Mouse (Mus musculus) midbrain, embryonic 16.5 days (tissue): ENCODE results near the gene Sprr1b. TPM values are rescaled to one million over a fixed set of nuclear protein-coding genes. Genes with fewer than 3 reads are reported as not detected.

ENCODE experiments used
- ATAC-seq: fragments of 200-750 bp; cut with Nextera tagmentation; 2 replicates; pipeline ENCODE4 v1.8.0; 2017; ENCODE audit warnings: moderate TSS enrichment
- H3K27ac ChIP-seq: fragments of 300-500 bp; sonication (generic); 2 replicates; pipeline ENCODE4 v1.5.1; 2014; ENCODE audit warnings: mild to moderate bottlenecking, low read length, mixed read lengths
- H3K27me3 ChIP-seq: fragments of 300-500 bp; sonication (generic); 2 replicates; pipeline ENCODE4 v1.6.1; 2014; ENCODE audit warnings: low read depth, low read length, mixed read lengths; ENCODE audit not compliant: control insufficient read depth, insufficient read depth
- H3K36me3 ChIP-seq: fragments of 300-500 bp; sonication (generic); 2 replicates; pipeline ENCODE4 v1.6.1; 2014; ENCODE audit warnings: mild to moderate bottlenecking, low read length, moderate library complexity, mixed read lengths; ENCODE audit not compliant: control insufficient read depth, insufficient read depth
- H3K4me1 ChIP-seq: fragments of 300-500 bp; sonication (generic); 2 replicates; pipeline ENCODE4 v1.6.1; 2014; ENCODE audit warnings: mild to moderate bottlenecking, low read length, mixed read lengths; ENCODE audit not compliant: control insufficient read depth, insufficient read depth
- H3K4me2 ChIP-seq: fragments of 300-500 bp; sonication (generic); 2 replicates; pipeline ENCODE4 v1.6.1; 2014; ENCODE audit warnings: mild to moderate bottlenecking, low read length, mixed read lengths
- H3K4me3 ChIP-seq: fragments of 300-500 bp; sonication (generic); 2 replicates; pipeline ENCODE4 v1.5.1; 2014; ENCODE audit warnings: low read depth, mild to moderate bottlenecking, low read length, moderate library complexity, mixed read lengths
- H3K9ac ChIP-seq: fragments of 300-500 bp; sonication (generic); 2 replicates; pipeline ENCODE4 v1.6.1; 2014; ENCODE audit warnings: low read depth, low read length, mixed read lengths
- H3K9me3 ChIP-seq: fragments of 300-500 bp; sonication (generic); replicated peaks from 2 replicates; pipeline ENCODE4 v1.6.1; 2014; ENCODE audit warnings: mild to moderate bottlenecking, low read length, mixed read lengths; ENCODE audit not compliant: control insufficient read depth, poor library complexity, severe bottlenecking
- WGBS: fragments of 180-500 bp; shearing (Covaris S2); extraction: QIAGEN DNeasy Blood & Tissue Kit; methylation state at CpG from one replicate; pipeline ENCODE4 v1.1.7; 2014; 5-methylcytosine and 5-hydroxymethylcytosine counted together
- polyA plus RNA-seq: library from polyadenylated mRNA; unstranded; fragments of >200 nt; fragmentation: Nextera tagmentation; extraction: Ambion mirVana; gene quantifications from 2 replicates; pipeline ENCODE4 v1.2.1, GENCODE M21; 2015

The Sprr1b gene
- polyA plus RNA-seq, 1 experiment from 2014 or later, result not detected

GRCm38 (mm10) chr3:92432282-92432681 lies 6.3 kb downstream of the Sprr1b start, which contains the start of gene Sprr2k:
Sprr2k (plus strand) TSS chr3:92432582.
- WGBS, result 100% methylated on average over 2 of the region's 2 CpGs
- no peaks in the 10 kb centered on the region for H3K36me3 ChIP-seq
- H3K4me1 ChIP-seq, result no peaks in the 10 kb centered on the region
- H3K27me3 ChIP-seq, result no peaks in the 10 kb centered on the region
- no peak within 1 kb of the TSS for H3K9ac ChIP-seq
- no peaks in the 10 kb centered on the region for H3K9me3 ChIP-seq
- no peak within 1 kb of the TSS for H3K4me2 ChIP-seq
- no peak within 1 kb of the TSS for H3K27ac ChIP-seq
- no peak for ATAC-seq
- no peak within 1 kb of the TSS for H3K4me3 ChIP-seq

GRCm38 (mm10) chr3:92429323-92429722 lies 9.3 kb downstream of the Sprr1b start, which contains the start of gene Gm9774:
Gm9774 (minus strand) TSS chr3:92429423.
- Histone ChIP-seq H3K9ac (no peak within 1 kb of the TSS), H3K4me1 (no peaks in the 10 kb centered on the region), H3K9me3 (no peaks in the 10 kb centered on the region), H3K4me2 (no peak within 1 kb of the TSS), H3K36me3 (no peaks in the 10 kb centered on the region), H3K27me3 (no peaks in the 10 kb centered on the region), H3K4me3 (no peak within 1 kb of the TSS), H3K27ac (no peak within 1 kb of the TSS)
- 93% methylated on average over 6 of the region's 6 CpGs for WGBS
- ATAC-seq, result no peak

DNA sequence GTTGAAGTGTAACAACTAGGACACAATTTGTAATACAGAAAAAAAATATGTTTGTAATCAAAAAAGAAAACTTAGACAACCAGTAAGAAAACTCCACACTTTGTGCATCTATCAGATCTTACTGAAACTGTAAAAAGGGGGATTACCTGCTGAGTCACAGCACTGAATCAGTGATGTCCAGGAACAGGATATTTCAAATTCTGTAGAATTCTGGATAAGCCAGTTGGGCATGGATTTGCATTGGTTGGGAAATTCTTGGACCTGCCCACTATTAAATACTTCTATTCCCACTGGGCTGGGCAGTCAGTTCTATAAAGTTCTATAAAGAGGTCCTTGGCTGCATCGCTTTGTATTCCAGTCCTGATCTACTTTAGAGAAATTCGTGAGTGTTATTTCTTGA lies 20.8 kb downstream of the Sprr1b start, which contains the start of gene Sprr2j-ps:
TSS of gene Sprr2j-ps (plus strand) at position 301 of the 400 bp plus-strand sequence.
- no peak within 1 kb of the TSS for H3K4me2 ChIP-seq
- H3K27ac ChIP-seq, result no peak within 1 kb of the TSS
- H3K9ac ChIP-seq, result no peak within 1 kb of the TSS
- no peak within 1 kb of the TSS for H3K4me3 ChIP-seq
- 96% methylated on average over 2 of the region's 2 CpGs for WGBS
- H3K4me1 ChIP-seq, result no peaks in the 10 kb centered on the region
- ATAC-seq, result no peak
- H3K27me3 ChIP-seq, result no peaks in the 10 kb centered on the region
- H3K9me3 ChIP-seq, result no peaks in the 10 kb centered on the region
- no peaks in the 10 kb centered on the region for H3K36me3 ChIP-seq

GRCm38 (mm10) chr3:92407691-92408090 lies 30.9 kb downstream of the Sprr1b start, which contains the start of gene Sprr2i:
Sprr2i (plus strand) TSS chr3:92407991.
- Histone ChIP-seq H3K36me3 (no peaks in the 10 kb centered on the region), H3K4me2 (no peak within 1 kb of the TSS), H3K4me1 (no peaks in the 10 kb centered on the region), H3K9me3 (no peaks in the 10 kb centered on the region), H3K9ac (no peak within 1 kb of the TSS), H3K4me3 (no peak within 1 kb of the TSS), H3K27ac (no peak within 1 kb of the TSS), H3K27me3 (no peaks in the 10 kb centered on the region)
- WGBS, result 91% methylated on average over 2 of the region's 2 CpGs
- no peak for ATAC-seq

GRCm38 (mm10) chr3:92394301-92394700 lies 44.3 kb downstream of the Sprr1b start:
- H3K9ac ChIP-seq, result no peak overlapping the region
- no peaks in the 10 kb centered on the region for H3K9me3 ChIP-seq
- no peaks in the 10 kb centered on the region for H3K36me3 ChIP-seq
- H3K4me3 ChIP-seq, result no peak overlapping the region
- H3K4me2 ChIP-seq, result no peak overlapping the region
- no peak for ATAC-seq
- no peaks in the 10 kb centered on the region for H3K27me3 ChIP-seq
- 52% methylated on average over 1 of the region's 1 CpGs for WGBS
- H3K4me1 ChIP-seq, result no peaks in the 10 kb centered on the region
- no peak overlapping the region for H3K27ac ChIP-seq

Other genes with a start within 250 kb of the Sprr1b start
- gene Sprr2a1, start 223.0 kb downstream of the Sprr1b start, polyA plus RNA-seq, result not detected in 2 replicates
- gene Sprr2a2, start 222.9 kb downstream of the Sprr1b start, polyA plus RNA-seq, result 0.09 TPM in 1 of 2 replicates, not detected in the other
- gene Sprr2a3, start 153.4 kb downstream of the Sprr1b start, polyA plus RNA-seq, result not detected in 2 replicates
- gene Sprr2b, start 122.2 kb downstream of the Sprr1b start, polyA plus RNA-seq, result not detected in 2 replicates
- gene Sprr2d, start 99.6 kb downstream of the Sprr1b start, polyA plus RNA-seq, result not detected in 2 replicates
- not detected in 2 replicates for gene Sprr2e, start 86.6 kb downstream of the Sprr1b start, polyA plus RNA-seq
- not detected in 2 replicates for gene Sprr2f, start 73.6 kb downstream of the Sprr1b start, polyA plus RNA-seq
- gene Sprr2h, start 53.1 kb downstream of the Sprr1b start, polyA plus RNA-seq, result not detected in 2 replicates
- gene Sprr2i, start 30.8 kb downstream of the Sprr1b start, polyA plus RNA-seq, result not detected in 2 replicates
- not detected in 2 replicates for gene Sprr2j-ps, start 20.7 kb downstream of the Sprr1b start, polyA plus RNA-seq
- 7.5 and 8.9 TPM in 2 replicates for gene Gm9774, start 9.4 kb downstream of the Sprr1b start, polyA plus RNA-seq
- gene Sprr2k, start 6.2 kb downstream of the Sprr1b start, polyA plus RNA-seq, result not detected in 2 replicates
- gene Sprr3, start 19.9 kb upstream of the Sprr1b start, polyA plus RNA-seq, result not detected in 2 replicates
- gene Sprr1a, start 47.1 kb upstream of the Sprr1b start, polyA plus RNA-seq, result 0.24 TPM in 1 of 2 replicates, not detected in the other
- not detected in 2 replicates for gene Sprr4, start 61.7 kb upstream of the Sprr1b start, polyA plus RNA-seq
- not detected in 2 replicates for gene 2310046K23Rik, start 95.7 kb upstream of the Sprr1b start, polyA plus RNA-seq
- gene Ivl, start 134.9 kb upstream of the Sprr1b start, polyA plus RNA-seq, result not detected in 2 replicates
- gene Smcp, start 150.2 kb upstream of the Sprr1b start, polyA plus RNA-seq, result not detected in 2 replicates
- not detected in 2 replicates for gene 2210017I01Rik, start 168.7 kb upstream of the Sprr1b start, polyA plus RNA-seq
- gene Lce6a, start 182.9 kb upstream of the Sprr1b start, polyA plus RNA-seq, result not detected in 2 replicates
- gene Lce1a1, start 209.5 kb upstream of the Sprr1b start, polyA plus RNA-seq, result not detected in 2 replicates
- gene Lce1b, start 218.1 kb upstream of the Sprr1b start, polyA plus RNA-seq, result not detected in 2 replicates
- not detected in 2 replicates for gene Lce1a2, start 231.5 kb upstream of the Sprr1b start, polyA plus RNA-seq
- gene Lce1c, start 240.5 kb upstream of the Sprr1b start, polyA plus RNA-seq, result not detected in 2 replicates
- gene Lce1d, start 248.4 kb upstream of the Sprr1b start, polyA plus RNA-seq, result not detected in 2 replicates